Mouse (Mus musculus) C2C12 (cell line): ENCODE measurements around the gene Cd47.

Source experiments
- CEBPB ChIP-seq: IDR thresholded peaks from one replicate; pipeline ENCODE4 v1.6.1; 2011; ENCODE audit warnings: low read depth, mild to moderate bottlenecking, control low read depth, moderate library complexity
- CTCF ChIP-seq: IDR thresholded peaks from one replicate; pipeline ENCODE4 v1.5.1; 2011; ENCODE audit not compliant: control insufficient read depth, insufficient read depth, insufficient read length
- MAX ChIP-seq: IDR thresholded peaks from one replicate; pipeline ENCODE4 v1.6.1; 2011; ENCODE audit warnings: mild to moderate bottlenecking, control low read depth
- USF1 ChIP-seq: IDR thresholded peaks from one replicate; pipeline ENCODE4 v1.6.1; 2011; ENCODE audit warnings: low read depth, mild to moderate bottlenecking, control low read depth, moderate library complexity

DNA sequence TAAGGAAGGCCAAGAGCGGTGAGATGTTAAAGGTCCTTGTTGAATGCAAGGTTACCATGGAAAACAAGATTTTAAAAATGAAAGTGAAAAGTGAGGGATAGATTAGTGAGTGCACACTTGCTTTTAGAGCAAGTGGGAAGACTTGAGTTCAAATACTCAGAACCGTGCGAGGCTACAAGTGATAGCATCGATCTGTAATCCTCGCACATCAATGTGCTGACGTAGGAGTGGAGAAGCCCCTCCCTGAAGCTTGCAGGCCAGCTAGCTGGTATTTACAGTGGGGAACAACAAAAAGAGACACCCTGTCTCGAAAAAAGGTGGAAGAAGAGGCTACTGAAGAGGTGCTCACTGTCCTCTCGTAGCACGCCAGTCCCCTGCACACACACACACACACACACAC lies 6.7 kb upstream of the Cd47 start:
- TF ChIP-seq USF1 (no peak), CEBPB (no peak), CTCF (no peak), MAX (no peak)
